Mouse (Mus musculus) heart, embryonic 10.5 days (tissue): Measurements from ENCODE around the gene Lsm4. TPM values are rescaled to one million over a fixed set of nuclear protein-coding genes. Genes with fewer than 3 reads are reported as not detected.

Experiments
- DNase-seq: peaks from one replicate; pipeline ENCODE4 v3.0.0-alpha.2; 2017; ENCODE audit warnings: low spot score
- H3K27ac ChIP-seq: fragments of 300-500 bp; sonication (generic); 2 replicates; pipeline ENCODE4 v1.5.1; 2016; ENCODE audit warnings: mild to moderate bottlenecking
- H3K27me3 ChIP-seq: fragments of 300-500 bp; sonication (generic); 2 replicates; pipeline ENCODE4 v1.6.1; 2016; ENCODE audit warnings: mild to moderate bottlenecking; ENCODE audit not compliant: poor library complexity, insufficient read depth, severe bottlenecking
- H3K36me3 ChIP-seq: fragments of 300-500 bp; sonication (generic); 2 replicates; pipeline ENCODE4 v1.6.1; 2016; ENCODE audit warnings: mild to moderate bottlenecking, moderate library complexity
- H3K4me1 ChIP-seq: fragments of 300-500 bp; sonication (generic); 2 replicates; pipeline ENCODE4 v1.6.1; 2016; ENCODE audit warnings: mild to moderate bottlenecking
- H3K4me3 ChIP-seq: fragments of 300-500 bp; sonication (generic); 2 replicates; pipeline ENCODE4 v1.5.1; 2016; ENCODE audit warnings: mild to moderate bottlenecking, moderate library complexity
- H3K9me3 ChIP-seq: fragments of 300-500 bp; sonication (generic); 2 replicates; pipeline ENCODE4 v1.6.1; 2016; ENCODE audit warnings: mild to moderate bottlenecking, moderate library complexity
- WGBS: fragments of 180-500 bp; shearing (Covaris S2); methylation state at CpG from one replicate; pipeline ENCODE4 v1.1.7; 2016; 5-methylcytosine and 5-hydroxymethylcytosine counted together
- polyA plus RNA-seq: library from polyadenylated mRNA; unstranded; fragments of >200 nt; fragmentation: Nextera tagmentation; extraction: Ambion mirVana; gene quantifications from 2 replicates; pipeline ENCODE4 v1.2.1, GENCODE M21; 2016

Lsm4 gene
- polyA plus RNA-seq, 1 experiment from 2014 or later = 410 TPM

- Histone ChIP-seq H3K4me1 (peaks cover 31% of the 10 kb centered on the region), H3K36me3 (peaks cover 41% of the 10 kb centered on the region), H3K27ac (no peak overlapping the region), H3K4me3 (no peak overlapping the region), H3K27me3 (no peaks in the 10 kb centered on the region), H3K9me3 (no peaks in the 10 kb centered on the region)
- 77% methylated on average over 13 of the region's 13 CpGs for WGBS
- DNase-seq = no peak
Measured at GRCm38 (mm10) chr8:70656193-70656790, 16.8 kb upstream of the Lsm4 start.

GRCm38 (mm10) chr8:70657214-70657613, 15.8 kb upstream of the Lsm4 start:
- no peaks in the 10 kb centered on the region for H3K9me3 ChIP-seq
- 89% methylated on average over 3 of the region's 3 CpGs for WGBS
- no peaks in the 10 kb centered on the region for H3K27me3 ChIP-seq
- peaks cover 32% of the 10 kb centered on the region for H3K4me1 ChIP-seq
- no peak overlapping the region for H3K27ac ChIP-seq
- H3K4me3 ChIP-seq = no peak overlapping the region
- peaks cover 33% of the 10 kb centered on the region for H3K36me3 ChIP-seq
- no peak for DNase-seq

- Histone ChIP-seq H3K9me3 (no peaks in the 10 kb centered on the region), H3K36me3 (peaks cover 28% of the 10 kb centered on the region), H3K4me1 (peaks cover 32% of the 10 kb centered on the region), H3K27ac (peak overlapping the region; percentile 37; the same call in 1 of the 2 replicates), H3K27me3 (no peaks in the 10 kb centered on the region), H3K4me3 (no peak overlapping the region)
- DNase-seq = no peak
- 83% methylated on average over 2 of the region's 2 CpGs for WGBS
Measured at GRCm38 (mm10) chr8:70657739-70658138, 15.3 kb upstream of the Lsm4 start.

- 2% methylated on average over 31 of the region's 31 CpGs for WGBS
Measured at GRCm38 (mm10) chr8:70658897-70659603, 14.0 kb upstream of the Lsm4 start.

GRCm38 (mm10) chr8:70659604-70660272, 13.3 kb upstream of the Lsm4 start:
- Histone ChIP-seq H3K36me3 (peaks cover 22% of the 10 kb centered on the region), H3K9me3 (no peaks in the 10 kb centered on the region), H3K27me3 (no peaks in the 10 kb centered on the region), H3K27ac (peak overlapping the region; percentile 90), H3K4me3 (peak overlapping the region; percentile 81), H3K4me1 (peaks cover 34% of the 10 kb centered on the region)
- DNase-seq = peak; percentile 99
- under 1% methylated on average over 44 of the region's 44 CpGs for WGBS

More at GRCm38 (mm10) chr8:70658897-70659603, 14.0 kb upstream of the Lsm4 start:
- no peaks in the 10 kb centered on the region for H3K27me3 ChIP-seq
- peak overlapping the region; percentile 90 for H3K27ac ChIP-seq
- peaks cover 34% of the 10 kb centered on the region for H3K4me1 ChIP-seq
- no peaks in the 10 kb centered on the region for H3K9me3 ChIP-seq
- H3K4me3 ChIP-seq = peak overlapping the region; percentile 81
- peaks cover 28% of the 10 kb centered on the region for H3K36me3 ChIP-seq
- no peak for DNase-seq

- DNase-seq = peak; percentile 83
- Histone ChIP-seq H3K9me3 (no peaks in the 10 kb centered on the region), H3K4me3 (peak within 1 kb of the TSS; percentile 81), H3K4me1 (peaks cover 34% of the 10 kb centered on the region), H3K27me3 (no peaks in the 10 kb centered on the region), H3K27ac (peak within 1 kb of the TSS; percentile 90), H3K36me3 (peaks cover 16% of the 10 kb centered on the region)
- 2% methylated on average over 14 of the region's 14 CpGs for WGBS
Measured at GRCm38 (mm10) chr8:70660273-70660725, 12.7 kb upstream of the Lsm4 start, which contains the start of gene Pgpep1. Gene Pgpep1, minus strand, starts transcription at chr8:70660388.

GRCm38 (mm10) chr8:70663691-70664090, 9.4 kb upstream of the Lsm4 start:
- Histone ChIP-seq H3K27ac (no peak overlapping the region), H3K9me3 (no peaks in the 10 kb centered on the region), H3K27me3 (no peaks in the 10 kb centered on the region), H3K4me3 (no peak overlapping the region), H3K4me1 (peaks cover 22% of the 10 kb centered on the region), H3K36me3 (no peaks in the 10 kb centered on the region)
- 65% methylated on average over 4 of the region's 4 CpGs for WGBS
- DNase-seq = no peak

- no peak for DNase-seq
- Histone ChIP-seq H3K4me3 (no peak overlapping the region), H3K27ac (no peak overlapping the region), H3K27me3 (no peaks in the 10 kb centered on the region), H3K4me1 (peaks cover 17% of the 10 kb centered on the region), H3K36me3 (no peaks in the 10 kb centered on the region), H3K9me3 (no peaks in the 10 kb centered on the region)
- 78% methylated on average over 3 of the region's 3 CpGs for WGBS
Measured at GRCm38 (mm10) chr8:70664631-70665030, 8.4 kb upstream of the Lsm4 start.

- H3K4me3 ChIP-seq = no peak overlapping the region
Measured at GRCm38 (mm10) chr8:70665599-70665998, 7.4 kb upstream of the Lsm4 start.

GRCm38 (mm10) chr8:70667071-70667470, 6.0 kb upstream of the Lsm4 start:
- Histone ChIP-seq H3K9me3 (no peaks in the 10 kb centered on the region), H3K36me3 (no peaks in the 10 kb centered on the region), H3K27ac (no peak overlapping the region), H3K27me3 (no peaks in the 10 kb centered on the region), H3K4me3 (no peak overlapping the region), H3K4me1 (0 out of 2 replicates have a peak, but pooled peaks cover 2% of the 10 kb centered on the region)
- DNase-seq = no peak
- 73% methylated on average over 5 of the region's 5 CpGs for WGBS

More at GRCm38 (mm10) chr8:70665599-70665998, 7.4 kb upstream of the Lsm4 start:
- H3K36me3 ChIP-seq = no peaks in the 10 kb centered on the region
- no peaks in the 10 kb centered on the region for H3K27me3 ChIP-seq
- H3K4me1 ChIP-seq = peaks cover 7% of the 10 kb centered on the region
- WGBS = 74% methylated on average over 2 of the region's 2 CpGs
- no peak for DNase-seq
- no peak overlapping the region for H3K27ac ChIP-seq
- H3K9me3 ChIP-seq = no peaks in the 10 kb centered on the region

GRCm38 (mm10) chr8:70671615-70672324, 1.3 kb upstream of the Lsm4 start:
- Histone ChIP-seq H3K27me3 (no peaks in the 10 kb centered on the region), H3K36me3 (peaks cover 7% of the 10 kb centered on the region), H3K9me3 (no peaks in the 10 kb centered on the region), H3K4me3 (no peak overlapping the region), H3K4me1 (peaks cover 25% of the 10 kb centered on the region), H3K27ac (peak overlapping the region; percentile 95; the same call in 1 of the 2 replicates)
- no peak for DNase-seq
- 61% methylated on average over 10 of the region's 10 CpGs for WGBS

GRCm38 (mm10) chr8:70672325-70673078, 546 bp upstream of the Lsm4 start:
- H3K27ac ChIP-seq = peak overlapping the region; percentile 95
- 38% methylated on average over 19 of the region's 19 CpGs for WGBS
- H3K27me3 ChIP-seq = no peaks in the 10 kb centered on the region
- peaks cover 25% of the 10 kb centered on the region for H3K4me1 ChIP-seq
- H3K4me3 ChIP-seq = peak overlapping the region; percentile 69
- no peak for DNase-seq
- peaks cover 11% of the 10 kb centered on the region for H3K36me3 ChIP-seq
- H3K9me3 ChIP-seq = no peaks in the 10 kb centered on the region
